Mouse (Mus musculus): ENCODE results near the gene Sh3kbp1.

- TF ChIP-seq POLR2A (IDR thresholded peaks at IDR 0.05; ENCODE audit: extremely low read depth, insufficient read depth, low read length) (no peak), CTCF (IDR thresholded peaks at IDR 0.05; ENCODE audit: extremely low read depth, insufficient read depth, low read length) (no peak)
Measured at GRCm38 (mm10) chrX:159860841-159861530, 233.9 kb downstream of the Sh3kbp1 start.
